Mouse (Mus musculus) c-Kit-negative CD71-positive TER-119-positive erythroid progenitor cells, embryonic 14.5 days (primary cell): ENCODE data around the gene Ikbip.

Experiments
- DNase-seq: peaks from one replicate; pipeline ENCODE4 v3.0.0-alpha.2; 2013; ENCODE audit warnings: low read depth, low spot score

The Ikbip gene

GRCm38 (mm10) chr10:91082550-91083392 lies at the start of gene Ikbip, which contains the start of gene Apaf1:
Gene Ikbip (plus strand): TSS chr10:91082940.
Gene Apaf1 (minus strand): TSS chr10:91082770.
- DNase-seq: peak; percentile 96

GRCm38 (mm10) chr10:91033942-91034341 lies 48.8 kb upstream of the Ikbip start:
- DNase-seq: peak; percentile 32

- no peak for DNase-seq
Observed at GRCm38 (mm10) chr10:91049696-91050095, 33.0 kb upstream of the Ikbip start.

- DNase-seq: no peak
Observed at GRCm38 (mm10) chr10:91051156-91051555, 31.6 kb upstream of the Ikbip start.

GRCm38 (mm10) chr10:91052734-91053133 lies 30.0 kb upstream of the Ikbip start:
- no peak for DNase-seq

GRCm38 (mm10) chr10:91060742-91061141 lies 22.0 kb upstream of the Ikbip start:
- no peak for DNase-seq

- no peak for DNase-seq
Observed at GRCm38 (mm10) chr10:91062355-91062754, 20.4 kb upstream of the Ikbip start.

GRCm38 (mm10) chr10:91071768-91072167 lies 11.0 kb upstream of the Ikbip start:
- no peak for DNase-seq

- DNase-seq: no peak
Observed at GRCm38 (mm10) chr10:91073345-91073744, 9.4 kb upstream of the Ikbip start.

GRCm38 (mm10) chr10:91076667-91077066 lies 6.1 kb upstream of the Ikbip start:
- DNase-seq: no peak

- DNase-seq: no peak
Observed at GRCm38 (mm10) chr10:91080540-91080939, 2.2 kb upstream of the Ikbip start.

GRCm38 (mm10) chr10:91081959-91082507 lies 707 bp upstream of the Ikbip start:
- DNase-seq: peak; percentile 26

GRCm38 (mm10) chr10:91083393-91083927 lies 720 bp downstream of the Ikbip start:
- DNase-seq: no peak

- DNase-seq: no peak
Observed at GRCm38 (mm10) chr10:91092812-91093211, 10.1 kb downstream of the Ikbip start.

- DNase-seq: no peak
Observed at GRCm38 (mm10) chr10:91094251-91095104, 11.7 kb downstream of the Ikbip start.

- DNase-seq: no peak
Observed at GRCm38 (mm10) chr10:91098056-91098455, 15.3 kb downstream of the Ikbip start.

GRCm38 (mm10) chr10:91100101-91100500 lies 17.4 kb downstream of the Ikbip start:
- no peak for DNase-seq

- no peak for DNase-seq
Observed at GRCm38 (mm10) chr10:91101936-91102335, 19.2 kb downstream of the Ikbip start.

GRCm38 (mm10) chr10:91102799-91103590 lies 20.3 kb downstream of the Ikbip start:
- no peak for DNase-seq

GRCm38 (mm10) chr10:91105981-91106380 lies 23.2 kb downstream of the Ikbip start:
- DNase-seq: no peak

- no peak for DNase-seq
Observed at GRCm38 (mm10) chr10:91109841-91110240, 27.1 kb downstream of the Ikbip start.
